Mouse (Mus musculus) limb, embryonic 11.5 days (tissue): ENCODE measurements around the gene Dock1. TPM values are rescaled to one million over a fixed set of nuclear protein-coding genes. Genes with fewer than 3 reads are reported as not detected.

ENCODE experiments used
- ATAC-seq: fragments of 200-750 bp; cut with Nextera tagmentation; 2 replicates; pipeline ENCODE4 v1.8.0; 2017; ENCODE audit warnings: low read depth; ENCODE audit not compliant: insufficient number of reproducible peaks, low FRiP score, low TSS enrichment
- DNase-seq: peaks from one replicate; pipeline ENCODE4 v3.0.0-alpha.2; 2015; ENCODE audit warnings: low spot score
- H3K27ac ChIP-seq: fragments of 300-500 bp; sonication (generic); replicated peaks from 2 replicates; pipeline ENCODE4 v1.5.1; 2014; ENCODE audit warnings: low read depth, mild to moderate bottlenecking, low read length
- H3K27me3 ChIP-seq: fragments of 300-500 bp; sonication (generic); 2 replicates; pipeline ENCODE4 v1.6.1; 2014; ENCODE audit warnings: mild to moderate bottlenecking, low read length, mixed read lengths; ENCODE audit not compliant: control insufficient read depth, insufficient read depth
- H3K36me3 ChIP-seq: fragments of 300-500 bp; sonication (generic); 2 replicates; pipeline ENCODE4 v1.6.1; 2014; ENCODE audit warnings: mild to moderate bottlenecking, low read length, moderate library complexity, mixed read lengths; ENCODE audit not compliant: control insufficient read depth, insufficient read depth
- H3K4me1 ChIP-seq: fragments of 300-500 bp; sonication (generic); 2 replicates; pipeline ENCODE4 v1.6.1; 2014; ENCODE audit warnings: low read length, mixed read lengths; ENCODE audit not compliant: control insufficient read depth, insufficient read depth
- H3K4me2 ChIP-seq: fragments of 300-500 bp; sonication (generic); 2 replicates; pipeline ENCODE4 v1.6.1; 2014; ENCODE audit warnings: low read depth, mild to moderate bottlenecking, moderate library complexity; ENCODE audit not compliant: severe bottlenecking
- H3K4me3 ChIP-seq: fragments of 300-500 bp; sonication (generic); 2 replicates; pipeline ENCODE4 v1.5.1; 2014; ENCODE audit warnings: low read depth, low read length
- H3K9ac ChIP-seq: fragments of 300-500 bp; sonication (generic); 2 replicates; pipeline ENCODE4 v1.6.1; 2014; ENCODE audit warnings: mild to moderate bottlenecking, low read length
- H3K9me3 ChIP-seq: fragments of 300-500 bp; sonication (generic); 2 replicates; pipeline ENCODE4 v1.6.1; 2016; ENCODE audit warnings: low read length; ENCODE audit not compliant: control insufficient read depth
- whole genome bisulfite sequencing: fragments of 180-500 bp; shearing (Covaris S2); extraction: QIAGEN DNeasy Blood & Tissue Kit; methylation state at CpG from one replicate; pipeline ENCODE4 v1.1.7; 2014; 5-methylcytosine and 5-hydroxymethylcytosine counted together
- polyA plus RNA-seq: library from polyadenylated mRNA; unstranded; fragments of >200 nt; fragmentation: Nextera tagmentation; extraction: Ambion mirVana; gene quantifications from 2 replicates; pipeline ENCODE4 v1.2.1, GENCODE M21; 2014

Gene Dock1
- polyA plus RNA-seq, 1 experiment from 2014 or later = 42.7 TPM

DNA sequence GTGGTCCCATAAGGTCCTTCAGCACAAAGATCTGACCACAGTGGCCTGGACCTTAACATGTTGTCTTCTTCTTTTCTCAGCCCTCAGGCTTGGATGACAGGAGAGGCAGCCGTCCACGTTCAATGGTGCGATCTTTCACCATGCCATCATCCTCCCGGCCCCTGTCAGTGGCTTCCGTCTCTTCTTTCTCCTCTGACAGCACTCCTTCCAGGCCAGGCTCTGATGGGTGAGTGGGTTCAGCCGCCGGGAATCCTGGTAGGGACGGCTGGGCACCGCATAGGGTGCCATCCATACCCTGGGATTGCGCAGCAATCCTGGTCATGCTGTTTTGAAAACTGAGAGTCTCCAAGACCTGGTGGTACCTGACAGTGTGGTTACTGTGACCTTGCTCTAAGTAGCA, 487.9 kb downstream of the Dock1 start:
- 94% methylated on average over 10 of the region's 10 CpGs for WGBS
- Histone ChIP-seq H3K4me2 (no peak overlapping the region), H3K9ac (no peak overlapping the region), H3K4me3 (no peak overlapping the region), H3K27ac (no peak overlapping the region), H3K4me1 (no peaks in the 10 kb centered on the region), H3K27me3 (no peaks in the 10 kb centered on the region), H3K36me3 (no peaks in the 10 kb centered on the region), H3K9me3 (no peaks in the 10 kb centered on the region)
- ATAC-seq (no peak), DNase-seq (no peak)

DNA sequence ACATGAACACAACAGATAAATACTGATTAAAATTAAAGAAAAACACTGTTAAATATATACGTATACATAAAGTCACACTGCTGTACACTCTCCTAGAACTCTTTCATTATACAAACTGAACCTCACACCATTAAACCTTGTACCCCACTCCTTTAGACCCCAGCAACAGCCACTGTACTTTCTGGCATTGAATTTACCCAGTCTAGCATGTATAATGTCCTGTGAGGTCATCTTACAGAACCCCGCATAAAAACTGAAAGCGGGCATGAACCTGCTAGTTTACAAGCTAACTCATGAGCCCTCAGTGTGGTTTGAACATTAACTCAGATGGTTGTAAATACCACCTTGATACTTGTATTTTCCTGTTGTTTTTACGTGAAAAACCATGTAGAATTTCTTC, 489.2 kb downstream of the Dock1 start:
- no peak overlapping the region for H3K9ac ChIP-seq
- H3K36me3 ChIP-seq = no peaks in the 10 kb centered on the region
- ATAC-seq (no peak), DNase-seq (no peak)
- no peaks in the 10 kb centered on the region for H3K4me1 ChIP-seq
- no peak overlapping the region for H3K4me3 ChIP-seq
- no peaks in the 10 kb centered on the region for H3K27me3 ChIP-seq
- H3K4me2 ChIP-seq = no peak overlapping the region
- no peak overlapping the region for H3K27ac ChIP-seq
- H3K9me3 ChIP-seq = no peaks in the 10 kb centered on the region
- WGBS = 88% methylated on average over 4 of the region's 4 CpGs

DNA sequence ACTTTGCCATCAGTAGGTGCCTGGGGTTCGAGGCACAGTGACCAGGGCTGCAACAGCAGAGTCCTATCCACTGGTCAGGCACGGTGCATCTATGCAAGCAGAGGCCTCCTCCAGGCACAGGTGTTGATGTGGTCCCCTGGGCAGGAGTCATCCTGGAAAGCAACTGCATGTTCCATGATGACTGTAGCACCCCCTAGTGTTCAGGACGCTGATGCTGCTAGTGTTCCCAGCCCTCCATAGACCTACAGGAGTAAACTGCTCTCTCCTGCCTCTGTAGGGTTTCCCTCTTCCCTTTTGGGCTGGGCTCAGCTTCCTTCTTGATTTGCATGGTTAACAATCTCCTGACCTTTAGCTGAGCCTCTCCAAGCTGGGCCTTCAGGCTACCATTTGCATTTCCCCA, 494.7 kb downstream of the Dock1 start:
- Histone ChIP-seq H3K4me3 (no peak overlapping the region), H3K27me3 (no peaks in the 10 kb centered on the region), H3K36me3 (peaks cover 9% of the 10 kb centered on the region), H3K4me1 (no peaks in the 10 kb centered on the region), H3K9ac (no peak overlapping the region), H3K27ac (no peak overlapping the region), H3K4me2 (no peak overlapping the region), H3K9me3 (no peaks in the 10 kb centered on the region)
- 33% methylated on average over 3 of the region's 3 CpGs for WGBS
- DNase-seq (peak; percentile 72), ATAC-seq (no peak)

DNA sequence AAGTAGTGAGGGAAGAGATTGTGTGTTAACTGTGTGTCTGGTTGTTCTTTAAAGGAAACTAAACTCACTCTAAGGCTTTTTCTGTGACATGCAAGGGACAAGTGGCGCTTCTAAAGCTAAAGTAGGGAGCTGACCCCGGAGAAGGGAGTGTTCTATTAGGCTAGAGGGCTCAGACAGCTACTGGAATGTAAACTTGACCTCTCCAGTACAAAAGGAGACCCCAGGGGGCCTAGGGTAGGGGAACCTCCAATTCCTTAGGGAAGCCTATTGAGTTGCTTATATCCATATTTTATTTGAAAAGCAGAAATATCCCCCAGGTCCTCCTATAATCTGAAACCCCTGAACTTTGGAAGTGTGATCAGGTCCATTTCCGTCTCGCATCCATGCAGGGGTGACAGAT, 499.5 kb downstream of the Dock1 start:
- 77% methylated on average over 4 of the region's 4 CpGs for WGBS
- Histone ChIP-seq H3K9me3 (no peaks in the 10 kb centered on the region), H3K9ac (no peak overlapping the region), H3K4me2 (no peak overlapping the region), H3K36me3 (peaks cover 9% of the 10 kb centered on the region), H3K27ac (no peak overlapping the region), H3K4me3 (no peak overlapping the region), H3K4me1 (no peaks in the 10 kb centered on the region), H3K27me3 (no peaks in the 10 kb centered on the region)
- ATAC-seq (no peak), DNase-seq (no peak)

DNA sequence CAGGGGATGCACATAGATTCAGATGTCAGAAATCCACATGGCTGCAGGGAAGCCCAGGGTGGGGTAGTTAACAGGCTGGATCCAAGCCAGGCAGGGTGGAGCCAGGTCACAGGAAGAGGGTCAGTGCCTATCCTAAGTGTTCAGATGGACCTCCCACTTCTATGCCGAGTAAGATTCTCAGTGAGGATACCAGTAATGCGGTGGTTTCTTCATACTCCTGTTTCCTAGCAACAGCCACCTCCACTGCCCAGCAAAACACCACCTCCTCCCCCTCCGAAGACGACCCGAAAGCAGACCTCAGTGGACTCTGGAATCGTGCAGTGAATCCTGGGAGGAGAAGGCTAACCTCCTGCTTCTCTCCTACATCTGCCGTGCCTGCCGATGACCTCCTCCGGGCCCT, 501.8 kb downstream of the Dock1 start:
- Histone ChIP-seq H3K4me2 (no peak overlapping the region), H3K9ac (no peak overlapping the region), H3K9me3 (no peaks in the 10 kb centered on the region), H3K4me1 (no peaks in the 10 kb centered on the region), H3K4me3 (no peak overlapping the region), H3K27ac (no peak overlapping the region), H3K27me3 (no peaks in the 10 kb centered on the region), H3K36me3 (peaks cover 5% of the 10 kb centered on the region)
- 85% methylated on average over 9 of the region's 9 CpGs for WGBS
- ATAC-seq = no peak
- DNase-seq = no peak

DNA sequence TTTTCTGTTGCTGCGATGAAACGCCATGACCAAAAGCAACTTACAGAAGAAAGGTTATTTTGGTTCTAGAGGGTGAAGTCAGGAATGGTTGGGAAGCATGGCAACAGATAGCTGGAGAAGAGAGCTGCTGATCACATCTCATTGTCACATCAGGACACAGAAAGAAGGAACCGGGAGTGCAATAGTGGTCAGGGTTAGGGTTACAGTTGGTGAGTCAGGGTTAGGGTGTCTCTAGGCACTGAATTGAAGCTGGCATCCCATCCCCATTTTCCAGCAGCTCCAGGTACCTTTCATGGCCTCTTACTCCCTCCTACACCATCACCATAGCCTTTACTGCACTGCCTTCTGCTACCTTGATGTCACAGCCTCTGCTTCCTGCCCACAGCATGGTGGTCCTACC, 523.7 kb downstream of the Dock1 start:
- no peak for ATAC-seq
- Histone ChIP-seq H3K9ac (no peak overlapping the region), H3K9me3 (no peaks in the 10 kb centered on the region), H3K27ac (no peak overlapping the region), H3K4me1 (no peaks in the 10 kb centered on the region), H3K27me3 (no peaks in the 10 kb centered on the region), H3K4me2 (no peak overlapping the region), H3K4me3 (no peak overlapping the region), H3K36me3 (no peaks in the 10 kb centered on the region)
- WGBS = 89% methylated on average over 3 of the region's 3 CpGs
- no peak for DNase-seq

DNA sequence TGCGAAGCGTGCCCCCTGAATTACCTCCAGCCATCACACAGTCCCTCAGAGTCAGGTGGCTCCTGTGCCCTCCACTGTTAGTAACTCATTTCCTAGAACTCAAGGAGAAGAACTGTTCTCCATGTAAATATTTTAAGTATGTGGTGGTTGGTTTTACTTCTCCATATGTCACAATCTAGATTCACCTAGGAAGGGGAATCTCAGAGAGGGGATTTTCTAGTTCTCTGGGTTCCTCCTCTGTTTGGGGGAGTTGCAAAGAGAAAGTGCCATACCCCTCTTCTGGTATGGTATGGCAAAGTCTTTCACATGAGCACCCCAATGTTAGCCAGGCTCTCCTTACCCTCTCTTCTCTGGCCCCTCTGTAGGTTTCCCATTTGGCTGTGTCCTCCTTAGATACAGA, 525.2 kb downstream of the Dock1 start:
- H3K9me3 ChIP-seq = no peaks in the 10 kb centered on the region
- no peaks in the 10 kb centered on the region for H3K36me3 ChIP-seq
- no peak overlapping the region for H3K4me2 ChIP-seq
- no peak overlapping the region for H3K4me3 ChIP-seq
- no peak overlapping the region for H3K9ac ChIP-seq
- no peaks in the 10 kb centered on the region for H3K27me3 ChIP-seq
- DNase-seq = no peak
- WGBS = 90% methylated on average over 2 of the region's 2 CpGs
- H3K27ac ChIP-seq = no peak overlapping the region
- no peak for ATAC-seq
- H3K4me1 ChIP-seq = no peaks in the 10 kb centered on the region

DNA sequence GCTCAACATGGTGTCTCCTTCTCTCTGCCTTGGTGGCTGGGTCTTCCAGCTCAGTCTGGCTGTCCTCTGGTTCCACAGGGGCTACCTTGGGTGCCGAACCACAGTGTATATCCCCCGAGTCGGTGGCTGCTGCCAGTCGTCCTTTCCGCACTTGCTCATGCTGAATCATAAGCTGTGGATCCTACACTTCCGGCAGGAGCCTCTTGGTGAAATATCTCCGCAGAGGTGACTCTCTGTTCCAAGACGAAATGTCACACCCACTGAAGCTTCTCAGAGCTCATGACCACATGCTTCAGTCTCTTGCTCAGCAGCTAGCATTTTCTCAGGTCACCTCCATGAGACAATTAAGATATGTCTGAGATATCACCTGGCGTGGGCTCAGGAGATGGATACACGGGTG, 526.4 kb downstream of the Dock1 start:
- no peaks in the 10 kb centered on the region for H3K4me1 ChIP-seq
- DNase-seq (no peak), ATAC-seq (no peak)
- WGBS = 90% methylated on average over 10 of the region's 10 CpGs
- no peaks in the 10 kb centered on the region for H3K36me3 ChIP-seq
- no peaks in the 10 kb centered on the region for H3K27me3 ChIP-seq
- H3K27ac ChIP-seq = no peak overlapping the region
- no peaks in the 10 kb centered on the region for H3K9me3 ChIP-seq
- H3K4me2 ChIP-seq = no peak overlapping the region
- no peak overlapping the region for H3K4me3 ChIP-seq
- H3K9ac ChIP-seq = no peak overlapping the region

DNA sequence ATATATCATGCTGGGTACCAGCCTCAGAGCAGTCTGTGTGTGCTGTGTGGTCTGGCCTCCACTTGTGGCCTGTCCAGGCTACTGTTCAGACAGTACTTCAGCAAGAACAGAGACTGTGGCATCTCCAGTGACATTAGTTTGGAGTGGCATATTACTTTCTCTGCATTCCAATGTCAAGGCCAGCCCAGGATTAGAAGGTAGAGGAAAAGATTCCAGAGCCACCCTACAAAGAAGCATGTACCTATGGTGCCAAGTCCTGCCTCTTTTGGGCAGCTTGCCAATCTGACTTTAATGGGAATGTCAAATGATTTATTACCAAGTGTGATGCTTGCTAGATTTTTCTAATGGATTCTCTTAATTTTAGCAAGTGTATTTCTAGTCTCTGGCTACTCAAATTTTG, 533.5 kb downstream of the Dock1 start:
- no peak overlapping the region for H3K4me3 ChIP-seq
- H3K9ac ChIP-seq = no peak overlapping the region
- no peaks in the 10 kb centered on the region for H3K9me3 ChIP-seq
- ATAC-seq (no peak), DNase-seq (no peak)
- H3K27ac ChIP-seq = no peak overlapping the region
- H3K4me2 ChIP-seq = no peak overlapping the region
- H3K4me1 ChIP-seq = no peaks in the 10 kb centered on the region
- H3K36me3 ChIP-seq = no peaks in the 10 kb centered on the region
- H3K27me3 ChIP-seq = no peaks in the 10 kb centered on the region
